Mouse (Mus musculus): ENCODE data around the gene Sh2d2a.

- TF ChIP-seq CTCF (IDR thresholded peaks at IDR 0.05; ENCODE audit: extremely low read depth, insufficient read length, insufficient replicate concordance, low read depth, low read length) (no peak), POLR2A (IDR thresholded peaks at IDR 0.05; ENCODE audit: low read depth, low read length) (no peak)
Measured at GRCm38 (mm10) chr3:87886004-87886365, 39.4 kb downstream of the Sh2d2a start.

Data from small intestine, adult 2 months (tissue).